Mouse (Mus musculus): ENCODE measurements around the gene Nhlrc4. TPM values are rescaled to one million over a fixed set of nuclear protein-coding genes. Genes with fewer than 3 reads are reported as not detected.

Nhlrc4 gene
- under 1 TPM in 1 of 2 experiments, not detected in 1; 0.30 TPM for total RNA-seq (2021)

DNA sequence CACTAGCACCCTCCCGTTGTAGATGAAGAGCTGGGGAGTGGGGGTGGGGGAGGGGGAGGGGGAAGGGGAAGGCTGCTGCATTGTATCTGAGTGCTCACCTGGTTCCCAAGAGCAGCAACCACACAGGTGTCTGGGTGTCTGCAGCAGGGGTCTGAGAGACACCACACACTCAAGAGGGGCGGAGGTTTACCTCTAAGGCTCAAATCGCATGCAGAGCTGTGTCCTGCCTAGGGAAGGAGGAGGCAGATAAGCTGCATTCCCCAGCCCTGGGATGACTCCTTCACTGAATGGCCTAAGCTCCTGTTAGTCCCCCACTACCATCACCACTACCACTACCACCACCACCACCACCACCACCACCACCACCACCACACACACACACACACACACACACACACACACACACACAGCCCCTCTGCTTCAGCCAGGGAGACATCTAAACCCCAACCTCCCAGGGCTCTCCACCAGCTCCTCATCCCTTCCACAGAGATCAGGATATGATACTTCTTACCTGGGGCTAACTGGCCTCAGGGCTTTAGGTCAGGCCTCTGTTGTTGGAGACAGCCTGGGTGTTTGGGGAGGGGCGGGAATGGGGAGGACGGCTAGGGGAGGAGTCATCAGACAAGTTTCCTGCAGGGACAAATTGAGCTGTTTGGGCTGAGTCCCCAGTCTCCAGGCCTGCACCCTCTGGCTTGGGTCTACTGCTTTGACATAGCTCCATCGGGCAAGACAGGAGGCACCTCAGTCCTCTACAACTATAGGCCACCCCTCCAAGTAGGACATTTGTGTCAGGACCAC lies at the start of gene Nhlrc4, which contains the start of gene Pigq:
Gene Nhlrc4 (minus strand): TSS at position 596 of the 798 bp plus-strand sequence.
Gene Pigq (minus strand): TSS at position 571 of the 798 bp plus-strand sequence.
- no peak for DNase-seq (ENCODE audit: low spot score in 2 of 2)
- intact Hi-C loops (cut with DNase I) = loop anchor here (5.0 kb wide), 1 partner anchor 43 kb away; the partner anchor contains the start of gene Capn15

DNA sequence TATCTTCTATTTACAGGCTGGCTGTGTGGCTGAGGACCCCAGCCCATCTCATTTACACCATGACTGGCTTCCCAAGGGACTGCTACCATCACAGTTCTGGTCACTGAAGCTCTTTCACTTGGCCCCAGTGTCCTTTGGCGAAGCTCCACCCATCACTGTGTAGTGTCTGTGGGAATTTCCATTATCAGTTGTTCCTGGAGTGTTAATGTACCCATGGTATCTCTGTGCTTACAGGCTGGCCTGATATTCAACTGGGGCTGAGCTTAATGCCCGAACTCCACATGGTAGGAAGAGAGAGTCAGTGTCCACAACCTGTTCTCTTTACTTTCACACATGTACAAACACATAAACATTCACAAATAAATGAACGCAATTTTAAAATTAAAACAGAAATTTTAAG lies 48.7 kb upstream of the Nhlrc4 start:
- intact Hi-C loops (cut with DNase I) = no loop called here
- no peak for DNase-seq (ENCODE audit: low spot score in 2 of 2)

DNA sequence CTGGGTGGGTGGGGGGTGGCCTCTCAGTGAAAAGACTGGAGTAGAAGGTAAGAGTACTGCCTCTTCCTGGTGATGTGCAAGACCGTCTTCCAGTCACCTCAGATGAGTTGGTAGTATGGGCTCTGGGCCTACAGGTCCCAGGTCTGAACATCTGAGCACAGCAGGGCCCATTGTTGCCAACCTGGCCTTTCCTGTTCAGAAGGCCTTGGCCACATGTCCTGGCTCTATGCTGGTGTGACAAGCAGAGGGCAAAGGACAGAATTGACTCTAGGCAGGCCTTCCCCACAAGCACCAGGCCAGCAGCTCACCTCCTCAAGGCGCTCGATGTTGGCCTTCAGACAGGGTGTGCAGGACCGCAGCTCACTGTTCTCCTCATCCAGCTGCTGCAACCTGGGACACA lies 47.5 kb upstream of the Nhlrc4 start:
- no peak for DNase-seq (ENCODE audit: low spot score in 2 of 2)
- intact Hi-C loops (cut with DNase I) = no loop called here

DNA sequence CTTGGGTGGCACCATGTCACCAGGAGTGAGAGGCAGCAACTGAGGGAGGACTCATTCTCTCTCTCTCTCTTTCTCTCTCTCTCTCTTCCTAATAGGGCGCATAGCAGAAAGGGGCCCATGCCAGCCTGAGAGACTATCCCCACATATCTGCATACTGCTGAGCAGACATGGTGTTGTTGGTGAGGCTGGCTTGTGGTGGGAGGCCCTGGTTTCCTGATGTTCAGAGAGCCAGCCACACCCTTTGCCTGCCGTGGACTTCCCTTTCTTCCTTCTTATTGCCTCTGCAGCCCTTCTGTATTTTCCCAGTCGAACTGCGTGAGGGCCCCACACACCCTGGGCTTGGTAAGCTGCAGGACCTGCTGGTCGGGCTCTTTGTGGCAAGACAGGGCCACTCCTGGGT lies 45.6 kb upstream of the Nhlrc4 start:
- no peak for DNase-seq (ENCODE audit: low spot score in 2 of 2)
- intact Hi-C loops (cut with DNase I) = no loop called here

DNA sequence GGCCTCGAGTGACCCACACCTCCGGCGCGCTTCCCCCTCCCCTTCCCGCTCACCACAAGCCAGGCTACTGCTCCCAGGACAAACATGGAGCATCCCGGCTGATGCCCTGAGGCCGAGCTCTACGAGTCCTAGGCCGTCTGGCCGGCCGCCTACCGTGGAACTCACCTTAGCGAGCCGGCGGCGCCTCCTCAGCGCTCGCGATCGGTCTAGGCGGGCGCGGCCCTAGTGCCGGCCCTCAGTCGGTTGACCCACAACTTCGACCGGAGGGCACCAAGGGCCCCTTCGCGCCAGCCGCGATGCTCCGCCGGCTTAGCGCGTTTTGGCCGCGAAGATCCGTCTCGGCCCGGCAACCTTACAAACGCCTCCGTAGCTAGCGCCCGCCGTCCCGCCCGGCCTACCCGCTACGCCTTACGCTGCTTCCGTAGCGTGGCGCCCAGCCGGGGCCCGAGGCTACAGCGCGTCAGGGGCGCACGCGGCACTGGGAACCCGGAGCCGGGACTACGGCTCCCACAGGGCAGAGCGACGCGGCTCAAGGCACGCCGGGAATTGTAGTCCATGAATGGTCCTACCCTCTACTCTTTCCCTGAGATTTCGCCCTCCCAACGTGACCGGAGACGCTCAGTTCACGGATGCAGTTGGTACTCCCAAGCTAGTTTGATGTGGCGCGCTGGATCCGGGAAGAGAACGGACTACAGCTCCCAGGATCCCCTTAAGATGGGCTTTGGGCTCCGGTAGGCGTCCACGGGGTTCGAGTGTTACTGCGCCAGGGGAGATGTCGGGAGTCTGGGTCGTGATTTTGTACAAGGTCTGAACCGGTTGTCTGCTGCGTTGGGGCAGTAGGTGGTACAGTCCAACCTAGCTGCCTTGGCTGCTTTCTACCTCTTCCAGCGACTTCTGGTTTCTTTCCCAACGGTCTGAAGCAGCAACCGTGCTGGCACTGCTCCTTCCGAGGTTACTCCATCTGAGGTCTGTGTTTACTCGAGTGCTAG lies 40.8 kb upstream of the Nhlrc4 start, which contains the start of gene Capn15:
Gene Capn15 (minus strand): TSS at position 491 of the 989 bp plus-strand sequence.
- peak; percentile 95 to 97 for DNase-seq (ENCODE audit: low spot score in 2 of 2)
- intact Hi-C loops (cut with DNase I) = loop anchor here (5.0 kb wide), 1 partner anchor 43 kb away; the partner anchor contains the start of genes Nhlrc4 and Pigq

DNA sequence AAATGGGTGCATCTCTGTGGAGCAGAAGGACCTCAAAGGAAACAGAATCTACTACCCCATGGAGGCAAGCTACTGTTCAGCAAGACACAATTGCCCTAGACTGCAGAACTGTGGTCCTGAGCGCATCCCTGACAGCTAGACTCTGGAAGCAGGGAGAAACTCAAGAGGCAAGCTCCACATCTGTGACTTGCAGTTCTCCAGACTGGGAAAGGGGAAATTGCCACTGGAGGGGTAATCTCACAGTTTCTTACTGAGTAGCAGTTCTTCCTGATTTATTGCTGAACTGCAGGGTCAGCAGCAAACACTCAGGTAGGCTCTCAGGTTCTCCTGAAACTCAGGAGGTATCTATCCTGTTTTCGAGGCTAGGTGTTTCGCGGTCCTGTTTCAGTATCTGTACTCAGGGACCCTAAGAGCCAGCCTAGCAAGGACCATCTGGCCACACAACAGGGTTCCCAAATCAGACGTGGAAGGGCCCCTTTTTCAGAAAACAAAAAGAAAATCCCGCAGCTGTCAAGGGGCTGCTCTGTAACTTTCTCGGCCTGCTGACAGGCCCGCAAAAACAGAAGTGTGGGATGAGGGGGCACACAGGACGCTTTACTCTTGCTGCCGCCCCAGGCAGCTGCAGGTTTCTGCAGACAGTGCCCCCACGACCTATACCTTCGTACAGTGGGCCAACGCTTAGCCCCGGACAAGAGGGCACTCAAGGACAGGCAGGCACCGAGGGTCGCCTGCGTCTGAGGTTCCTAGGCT lies 40.0 kb upstream of the Nhlrc4 start:
- intact Hi-C loops (cut with DNase I) = loop anchor here (5.0 kb wide), 1 partner anchor 42 kb away; the partner anchor contains the start of genes Nhlrc4 and Pigq
- DNase-seq (ENCODE audit: low spot score in 2 of 2) = peak in 1 of 2 experiments; percentile 32

DNA sequence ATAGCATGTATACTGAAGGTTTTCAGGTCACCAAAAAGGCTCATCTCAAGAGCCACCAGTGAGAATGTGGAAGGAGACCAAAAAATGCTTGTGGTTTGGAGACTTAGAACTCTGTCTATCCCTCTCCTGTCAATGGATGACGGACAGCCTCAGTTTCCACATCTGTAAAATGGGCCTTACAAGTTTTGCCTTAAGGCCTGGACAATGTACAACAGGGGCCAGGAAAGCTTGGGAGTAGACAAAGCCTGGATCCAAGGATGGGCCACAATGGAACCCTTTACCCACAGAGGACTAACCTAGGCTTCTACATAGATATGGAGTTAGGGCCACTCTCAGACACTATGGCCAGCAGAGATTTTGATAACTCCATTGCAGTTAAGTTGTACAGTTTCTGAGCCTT lies 39.3 kb upstream of the Nhlrc4 start:
- no peak for DNase-seq (ENCODE audit: low spot score in 2 of 2)
- intact Hi-C loops (cut with DNase I) = no loop called here

DNA sequence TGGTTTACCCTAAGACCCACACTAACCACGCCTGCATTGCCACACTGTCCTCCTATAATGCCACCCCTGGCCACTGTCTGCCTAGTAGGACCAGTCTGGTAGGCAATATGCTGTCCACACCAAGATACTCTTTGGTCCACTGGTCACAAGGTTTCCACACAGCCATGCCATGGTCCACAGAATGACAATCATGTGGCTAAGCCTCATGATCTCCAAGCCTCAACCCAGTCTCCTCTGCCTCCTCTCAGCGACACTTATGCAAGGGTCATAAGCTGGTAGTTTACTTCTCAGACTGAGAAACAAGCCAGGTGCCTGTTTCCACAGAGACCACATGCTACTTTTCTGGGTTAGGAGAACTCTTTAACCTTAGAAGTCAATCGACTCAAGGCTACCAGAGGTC lies 38.2 kb upstream of the Nhlrc4 start:
- DNase-seq (ENCODE audit: low spot score in 2 of 2) = no peak
- intact Hi-C loops (cut with DNase I) = no loop called here

DNA sequence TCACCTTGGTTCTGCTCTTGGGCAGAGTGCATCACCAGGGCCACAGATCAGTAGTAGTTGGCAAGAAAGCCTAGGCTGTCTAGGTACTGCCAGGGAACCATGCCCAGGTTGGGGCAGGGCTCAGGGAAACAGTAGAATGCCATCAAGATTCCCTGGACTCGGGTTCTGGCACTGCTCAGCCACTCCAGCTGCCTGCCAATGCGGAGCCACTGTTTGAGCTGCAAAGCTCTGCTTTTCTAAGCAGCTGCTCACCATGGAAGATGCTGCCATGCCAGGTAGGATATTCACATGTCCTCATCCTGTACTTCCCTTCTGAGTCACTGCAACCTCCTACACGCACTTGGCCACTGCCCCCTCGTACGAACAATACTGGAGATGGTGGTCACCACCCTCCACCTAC lies 36.1 kb upstream of the Nhlrc4 start:
- DNase-seq (ENCODE audit: low spot score in 2 of 2) = peak; percentile 38 to 52

DNA sequence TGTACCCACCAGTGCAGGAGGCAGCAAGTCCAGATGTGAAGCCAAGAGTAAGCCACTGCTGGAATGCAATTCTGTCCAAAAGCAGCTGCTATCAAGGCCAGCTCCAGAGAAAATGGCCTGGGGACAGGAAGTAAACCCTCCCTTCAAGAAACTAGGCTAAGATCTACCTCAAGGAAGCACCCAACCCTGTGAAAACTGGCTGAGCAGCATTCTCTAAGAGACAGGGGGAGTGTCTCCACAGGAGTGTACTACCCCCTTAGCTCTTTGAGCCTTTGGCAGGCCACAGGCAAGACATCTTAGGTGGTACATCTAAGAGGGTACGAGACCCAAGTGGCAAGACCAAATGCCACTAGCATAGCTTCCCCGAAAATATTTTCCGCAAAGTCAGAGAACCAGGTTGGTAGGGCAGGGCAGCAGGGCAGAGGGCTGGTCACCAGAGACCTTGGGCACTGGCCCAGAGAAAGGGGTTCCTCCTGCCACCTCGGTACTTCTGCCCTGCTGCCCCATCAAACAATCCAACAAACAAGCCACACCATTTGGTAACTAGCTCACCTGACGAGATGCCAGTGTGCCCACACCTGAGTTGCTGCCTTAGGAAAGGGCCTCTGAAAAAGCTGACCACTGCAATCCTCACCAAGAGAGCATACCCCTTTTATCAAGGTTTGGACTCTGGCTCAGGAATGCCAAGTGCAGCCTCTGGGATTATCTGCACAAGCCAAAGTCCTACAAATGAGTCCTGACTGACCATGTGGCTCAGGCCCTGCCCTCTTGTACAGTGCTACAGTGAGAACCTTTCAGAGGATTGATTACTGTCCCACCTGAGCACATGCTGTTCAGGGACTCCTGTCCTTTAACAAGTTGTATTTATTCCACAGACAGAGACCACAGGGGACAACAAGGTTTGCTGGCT lies 35.3 kb upstream of the Nhlrc4 start:
- intact Hi-C loops (cut with DNase I) = no loop called here

More for the DNA sequence above, 36.1 kb upstream of the Nhlrc4 start:
- intact Hi-C loops (cut with DNase I) = no loop called here

DNA sequence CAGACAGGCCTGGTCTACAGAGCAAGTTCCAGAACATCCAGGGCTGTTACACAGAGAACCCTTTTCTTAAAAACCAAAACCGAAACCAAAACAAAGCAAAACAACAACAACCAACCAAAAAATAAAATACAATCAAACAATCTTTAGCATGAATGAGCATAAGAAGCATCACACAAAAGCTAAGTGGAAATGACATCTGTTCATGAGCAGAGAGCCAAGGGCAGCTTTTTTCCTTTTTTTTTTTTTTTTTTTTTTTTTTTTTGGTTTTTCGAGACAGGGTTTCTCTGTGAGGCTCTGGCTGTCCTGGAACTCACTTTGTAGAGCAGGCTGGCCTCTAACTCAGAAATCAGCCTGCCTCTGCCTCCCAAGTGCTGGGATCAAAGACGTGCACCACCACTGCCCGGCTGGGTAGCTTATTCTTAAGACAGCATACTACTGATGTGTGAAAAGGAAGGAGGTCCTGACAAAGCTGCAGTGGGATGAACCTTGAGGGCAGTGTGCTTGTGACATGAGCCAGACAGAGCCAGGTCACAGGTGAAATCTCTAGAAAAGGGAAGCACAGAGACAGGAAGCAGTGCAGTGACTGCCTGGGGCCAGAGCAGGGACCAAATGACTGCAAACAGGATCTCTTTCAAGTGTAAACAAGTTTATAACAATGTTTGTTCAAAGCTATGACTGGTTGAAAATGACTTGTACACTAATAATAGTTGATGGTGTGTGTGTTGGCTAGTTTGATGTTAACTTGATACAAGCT lies 26.4 kb upstream of the Nhlrc4 start:
- no peak for DNase-seq (ENCODE audit: low spot score in 2 of 2)
- intact Hi-C loops (cut with DNase I) = no loop called here

More for the DNA sequence above, 35.3 kb upstream of the Nhlrc4 start:
- DNase-seq (ENCODE audit: low spot score in 2 of 2) = no peak

DNA sequence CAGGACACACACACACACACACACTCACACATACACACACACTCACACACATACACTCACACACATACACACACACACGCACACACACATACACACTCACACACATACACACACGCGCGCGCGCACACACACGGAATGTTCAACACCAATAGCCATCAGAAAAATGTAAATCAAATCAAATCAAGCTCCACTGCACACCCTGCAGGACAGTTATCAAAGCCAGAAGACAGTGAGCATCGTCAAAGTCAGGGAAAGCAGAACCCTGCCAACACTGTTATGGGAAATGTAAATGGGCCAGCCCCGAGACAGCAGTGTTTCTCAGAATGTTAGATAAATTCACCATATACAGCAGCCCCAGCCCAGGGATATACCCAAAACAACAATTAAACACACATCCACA lies 25.7 kb upstream of the Nhlrc4 start:
- no peak for DNase-seq (ENCODE audit: low spot score in 2 of 2)
- intact Hi-C loops (cut with DNase I) = no loop called here

DNA sequence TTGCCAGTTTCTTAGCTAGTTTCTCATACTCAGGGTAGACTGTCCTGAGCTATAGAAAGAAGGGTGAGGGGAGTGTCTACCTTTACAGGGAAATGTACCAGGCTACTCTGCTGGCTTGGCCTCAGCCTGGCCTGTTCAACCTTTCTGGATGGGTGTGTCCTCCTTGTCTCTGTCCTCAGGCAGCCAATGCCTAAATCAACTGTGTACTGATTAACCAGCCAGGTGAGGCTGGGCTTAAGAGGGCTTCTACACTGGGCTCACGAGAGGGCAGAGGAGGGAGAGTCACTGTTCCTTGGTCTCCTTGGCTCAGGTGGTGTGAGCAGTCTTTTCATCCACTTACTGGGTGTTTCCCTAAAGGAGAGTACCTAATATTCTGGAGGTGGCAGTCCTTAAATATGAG lies 23.4 kb upstream of the Nhlrc4 start:
- intact Hi-C loops (cut with DNase I) = no loop called here
- DNase-seq (ENCODE audit: low spot score in 2 of 2) = no peak

DNA sequence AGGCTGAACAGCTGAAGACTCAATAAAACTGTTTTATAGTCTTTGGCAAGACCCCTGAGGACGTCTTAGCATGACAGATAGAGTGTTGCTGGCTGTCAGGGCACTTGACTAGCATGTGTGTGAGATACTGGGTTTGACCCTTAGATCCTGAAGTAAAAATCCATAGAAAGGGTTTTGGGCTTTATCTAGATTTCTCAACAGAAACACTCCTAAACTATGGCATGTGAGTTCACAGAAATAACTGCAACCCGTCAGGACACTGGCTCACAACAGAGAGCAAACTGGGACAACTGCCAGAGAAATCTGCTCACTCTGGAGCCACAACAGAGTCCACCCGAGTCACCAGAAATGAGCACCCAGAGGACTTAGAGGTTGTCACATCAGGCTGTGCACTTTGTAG lies 22.9 kb upstream of the Nhlrc4 start:
- DNase-seq (ENCODE audit: low spot score in 2 of 2) = no peak
- intact Hi-C loops (cut with DNase I) = no loop called here

DNA sequence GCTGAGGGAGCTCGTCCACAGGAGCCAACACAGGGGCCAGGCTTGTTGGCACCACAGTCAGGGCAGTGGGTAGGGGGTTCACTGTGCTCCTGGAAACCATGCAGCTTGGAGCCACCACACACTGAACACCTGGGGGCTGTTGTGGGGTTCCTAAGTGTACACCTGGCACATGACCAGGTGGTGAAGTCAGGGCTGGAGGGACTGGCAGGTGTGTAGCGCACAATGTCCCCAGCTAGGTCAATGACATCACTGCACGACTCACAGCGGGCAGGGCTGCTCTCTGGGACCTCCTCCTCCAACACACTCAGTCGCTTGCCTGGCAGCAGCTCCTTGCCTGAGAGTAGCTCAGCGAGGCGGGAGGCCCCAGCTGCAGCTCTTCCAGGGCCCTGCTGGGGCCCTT lies 19.5 kb upstream of the Nhlrc4 start:
- intact Hi-C loops (cut with DNase I) = no loop called here

DNA sequence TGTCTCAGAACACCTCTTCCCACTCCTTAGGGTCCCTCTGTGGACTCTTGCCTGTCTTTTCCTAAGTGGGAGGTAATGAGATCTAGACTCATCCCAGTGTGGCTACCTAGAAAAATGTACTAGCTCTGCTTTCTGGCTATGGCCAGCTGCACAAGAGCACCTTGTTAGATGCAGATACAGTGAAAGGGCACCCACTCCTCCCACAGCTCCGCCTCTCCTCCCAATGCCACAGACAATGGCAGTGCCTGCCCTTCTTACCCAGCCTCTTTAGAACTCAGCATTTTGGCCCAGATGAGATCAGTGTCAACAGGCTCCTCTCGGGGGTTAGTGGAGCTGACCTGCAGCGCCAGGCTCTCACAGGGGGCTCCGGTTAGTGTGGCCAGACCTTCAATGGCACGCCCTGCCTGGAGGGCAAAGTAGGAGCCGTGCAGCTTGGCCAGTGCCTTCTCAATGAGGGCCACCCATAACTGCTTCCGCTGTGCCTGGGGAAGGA lies 17.7 kb upstream of the Nhlrc4 start:
- DNase-seq (ENCODE audit: low spot score in 2 of 2) = no peak
- intact Hi-C loops (cut with DNase I) = no loop called here

More for the DNA sequence above, 19.5 kb upstream of the Nhlrc4 start:
- DNase-seq (ENCODE audit: low spot score in 2 of 2) = no peak

DNA sequence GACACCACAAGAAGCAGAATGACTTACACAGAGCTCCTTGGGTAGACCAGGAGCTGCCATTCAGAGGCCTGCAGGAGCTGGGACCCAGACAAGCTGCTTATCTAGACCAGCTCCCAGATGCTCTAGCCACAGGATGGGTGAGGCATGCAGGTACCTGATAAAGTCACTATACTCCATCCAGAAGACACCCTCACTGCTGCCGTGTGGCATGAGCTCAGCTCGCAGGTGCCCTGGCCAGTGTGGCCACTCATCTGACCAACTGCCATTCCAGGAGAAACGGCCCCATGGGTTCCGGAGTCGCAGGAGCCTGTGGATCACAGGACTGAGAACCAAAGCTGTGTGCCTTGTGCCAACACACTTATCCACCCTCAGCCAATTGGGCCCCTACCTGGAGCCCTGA lies 16.8 kb upstream of the Nhlrc4 start:
- no peak for DNase-seq (ENCODE audit: low spot score in 2 of 2)
- intact Hi-C loops (cut with DNase I) = no loop called here

Data from left cerebral cortex, postnatal 36 days (tissue).